Mouse (Mus musculus) CD8-positive naive resting alpha-beta T cell, adult 57 days (primary cell): ENCODE measurements around the gene Dnm2. TPM values are rescaled to one million over a fixed set of nuclear protein-coding genes. Genes with fewer than 3 reads are reported as not detected.

Experiments used
- total RNA-seq: library from RNA; stranded (reverse); gene quantifications from one replicate; pipeline ENCODE4 v1.2.4, GENCODE M21; 2023

Dnm2 gene
- 352 TPM for total RNA-seq

DNA sequence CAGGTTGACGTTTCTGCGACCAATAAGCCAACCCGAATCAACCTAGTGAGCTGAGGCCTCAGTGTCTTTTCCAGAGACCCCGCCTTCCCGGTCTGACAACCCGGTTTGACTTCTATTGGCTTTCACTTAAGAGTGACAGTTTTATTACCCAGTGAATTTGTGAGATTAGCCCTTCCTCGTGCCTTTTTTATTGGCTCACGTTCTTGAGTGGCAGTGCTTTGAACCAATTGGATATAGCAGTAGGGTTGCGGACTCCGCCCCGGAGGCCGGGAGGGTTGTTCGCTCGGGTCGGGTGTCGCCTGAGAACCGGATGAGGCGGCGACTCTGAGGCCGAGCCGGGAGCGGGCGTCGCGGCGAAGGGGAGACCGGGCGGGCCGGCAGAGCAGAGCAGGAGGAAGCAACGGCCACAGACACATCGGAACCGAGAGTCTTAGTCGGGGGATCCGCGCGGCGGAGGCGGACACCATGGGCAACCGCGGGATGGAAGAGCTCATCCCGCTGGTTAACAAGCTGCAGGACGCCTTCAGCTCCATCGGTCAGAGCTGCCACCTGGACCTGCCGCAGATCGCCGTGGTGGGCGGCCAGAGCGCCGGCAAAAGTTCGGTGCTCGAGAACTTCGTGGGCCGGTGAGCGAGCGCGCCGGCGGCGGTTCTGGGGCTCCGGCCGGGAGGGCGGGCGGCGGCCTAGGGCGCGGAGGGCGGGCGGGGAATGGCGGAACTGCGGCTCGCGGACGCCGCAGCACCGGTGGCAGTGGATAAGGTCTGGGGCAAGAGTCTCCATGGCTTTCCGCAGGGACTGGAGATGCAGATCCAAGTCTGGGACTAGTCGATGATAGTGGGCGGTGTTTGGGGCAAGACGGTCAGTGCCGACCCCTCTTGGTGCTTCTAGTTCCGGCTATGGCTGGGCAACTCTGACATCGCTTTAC is at the start of gene Dnm2:
Gene Dnm2, plus strand, starts transcription at position 278 of the 925 bp plus-strand sequence.

DNA sequence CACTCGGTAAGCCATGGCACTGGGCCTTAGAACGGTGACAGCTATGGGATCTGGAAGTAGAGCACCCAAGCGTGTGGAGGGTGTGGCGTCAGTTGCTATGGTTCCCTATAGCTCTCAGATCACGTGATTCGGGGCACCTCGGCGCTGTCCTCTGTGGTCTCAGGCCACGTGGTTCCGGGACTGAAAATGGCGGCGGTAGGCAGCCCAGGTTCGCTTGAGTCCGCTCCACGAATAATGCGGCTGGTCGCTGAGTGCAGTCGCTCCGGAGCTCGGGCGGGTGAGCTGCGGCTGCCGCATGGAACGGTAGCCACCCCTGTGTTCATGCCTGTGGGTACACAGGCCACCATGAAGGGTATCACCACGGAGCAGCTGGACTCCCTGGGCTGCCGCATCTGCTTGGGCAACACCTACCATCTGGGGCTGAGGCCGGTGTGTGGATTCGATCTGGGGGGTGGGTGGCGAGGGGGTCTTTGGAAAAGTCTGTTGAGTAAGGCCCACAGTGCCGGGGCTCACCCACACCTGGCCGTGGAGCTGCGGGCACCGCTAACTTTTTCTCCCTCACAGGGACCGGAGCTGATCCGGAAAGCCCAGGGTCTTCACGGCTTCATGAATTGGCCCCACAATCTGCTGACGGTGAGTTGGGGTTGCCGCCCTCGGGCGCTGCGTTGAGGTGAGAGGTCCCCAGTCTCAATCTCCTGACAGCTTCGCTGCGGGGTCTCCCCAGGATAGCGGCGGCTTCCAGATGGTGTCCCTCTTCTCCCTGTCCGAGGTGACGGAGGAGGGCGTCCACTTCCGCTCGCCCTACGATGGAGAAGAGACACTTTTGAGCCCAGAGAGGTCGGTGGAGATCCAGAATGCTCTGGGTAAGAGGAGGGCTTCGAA is 12.8 kb upstream of the Dnm2 start, which contains the start of gene Qtrt1:
Gene Qtrt1, plus strand, starts transcription at position 169 of the 882 bp plus-strand sequence.

DNA sequence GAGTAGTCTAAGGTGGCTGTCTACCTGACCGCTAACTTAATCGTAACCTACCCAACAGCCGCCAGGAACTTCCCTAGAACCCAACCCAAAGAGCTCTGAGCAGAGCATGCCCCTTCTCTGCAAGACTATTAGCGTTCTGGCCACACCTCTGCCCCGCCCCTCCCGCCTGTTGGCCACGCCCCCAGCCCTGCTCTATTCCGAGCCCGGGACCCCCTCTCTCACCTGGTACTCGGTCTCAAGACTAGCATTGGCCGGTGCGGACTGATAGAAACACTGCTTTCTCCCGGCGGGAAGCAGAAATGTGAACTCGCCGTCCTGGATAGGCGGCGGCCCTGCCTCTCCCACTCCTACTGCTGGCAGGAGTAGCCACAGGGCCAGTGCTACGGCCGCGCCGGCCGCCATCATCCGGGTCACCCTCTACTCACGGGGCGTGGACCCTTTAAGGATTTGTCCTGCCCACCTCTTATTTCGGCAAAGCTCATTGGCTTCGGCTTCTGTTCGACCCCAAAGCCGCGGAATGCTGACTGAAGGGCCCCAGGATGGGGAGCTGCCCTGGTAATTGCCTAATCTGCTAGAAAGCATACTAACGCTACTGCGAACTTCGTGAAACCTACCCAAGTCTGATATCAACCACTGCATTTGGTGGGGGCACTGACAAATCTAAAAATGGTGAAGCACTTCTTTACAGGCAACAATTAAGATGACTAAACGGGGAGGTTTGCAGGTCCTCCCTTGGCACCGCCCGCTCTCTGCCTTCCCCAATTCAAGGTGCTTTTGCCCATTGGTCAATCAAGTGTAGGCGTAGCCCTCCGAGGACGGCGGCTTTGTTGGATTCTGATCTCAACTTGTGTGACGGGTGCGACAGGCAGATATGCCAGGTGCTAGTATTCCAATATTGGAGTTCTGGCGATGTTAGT is 85.3 kb downstream of the Dnm2 start, which contains the start of gene Tmed1:
Gene Tmed1, minus strand, starts transcription at position 481 of the 917 bp plus-strand sequence.

DNA sequence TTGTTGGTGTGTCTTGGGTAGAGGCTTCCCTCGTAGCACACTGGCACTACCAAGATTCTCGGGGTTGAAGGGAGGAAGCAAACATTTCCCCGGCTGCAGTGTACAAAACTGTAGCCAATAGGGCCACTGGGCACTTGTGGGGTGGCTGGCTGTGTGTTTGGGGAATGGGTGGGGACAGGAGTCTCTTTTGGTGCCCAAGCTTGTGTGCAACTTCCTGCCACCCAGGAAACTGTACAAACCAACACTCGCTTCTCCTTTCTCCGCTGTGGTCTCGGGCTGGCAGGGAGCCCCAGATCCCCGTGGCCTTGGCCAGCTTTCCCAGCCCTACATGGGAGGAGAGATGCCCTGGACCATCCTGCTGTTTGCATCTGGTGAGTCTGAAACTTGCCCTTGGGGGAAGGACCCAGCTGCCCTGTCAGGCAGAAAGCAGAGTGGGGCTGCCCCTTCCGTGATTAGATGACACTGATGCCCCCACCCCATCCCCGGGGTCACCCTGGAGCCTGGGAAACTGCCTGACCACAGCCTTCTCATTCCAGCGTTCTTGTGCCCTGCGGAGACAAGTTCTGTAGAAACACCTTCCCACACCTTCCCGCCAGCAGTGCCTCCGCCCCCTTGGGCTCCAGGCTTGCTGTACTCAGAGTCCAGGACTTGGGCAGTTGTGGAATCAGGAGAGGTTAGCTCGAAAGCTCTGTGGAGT is 101.4 kb downstream of the Dnm2 start, which contains the start of gene AB124611:
Gene AB124611, plus strand, starts transcription at position 240 of the 697 bp plus-strand sequence.

DNA sequence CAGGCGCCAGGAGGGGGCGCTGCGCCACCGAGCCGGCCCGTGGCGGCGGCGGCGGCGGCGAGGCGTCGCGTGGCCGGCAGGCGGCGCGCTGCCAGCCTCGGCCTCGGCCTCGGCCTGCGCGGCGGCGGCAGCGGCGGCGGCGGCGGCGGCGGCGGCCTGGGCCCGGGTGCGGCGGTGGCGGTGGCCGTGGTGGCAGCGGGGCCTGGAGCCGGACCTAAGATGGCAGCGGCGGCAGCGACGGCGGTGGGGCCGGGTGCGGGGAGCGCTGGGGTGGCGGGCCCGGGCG is 122.0 kb downstream of the Dnm2 start, which contains the start of gene Carm1:
Gene Carm1, plus strand, starts transcription at position 106 of the 286 bp plus-strand sequence.

Other genes starting within 250 kb of the Dnm2 start
- 37.0 TPM for gene Keap1, start 185.5 kb upstream of the Dnm2 start, total RNA-seq
- not detected for gene S1pr5, start 176.5 kb upstream of the Dnm2 start, total RNA-seq
- gene Atg4d, start 159.6 kb upstream of the Dnm2 start, total RNA-seq, result 56.6 TPM
- 126 TPM for gene Kri1, start 136.9 kb upstream of the Dnm2 start, total RNA-seq
- gene Cdkn2d, start 133.5 kb upstream of the Dnm2 start, total RNA-seq, result 54.8 TPM
- 4.0 TPM for gene Ap1m2, start 112.6 kb upstream of the Dnm2 start, total RNA-seq
- gene Slc44a2, start 104.2 kb upstream of the Dnm2 start, total RNA-seq, result 390 TPM
- gene Ilf3, start 57.0 kb upstream of the Dnm2 start, total RNA-seq, result 101 TPM
- gene Qtrt1, start 13.1 kb upstream of the Dnm2 start, total RNA-seq, result 79.3 TPM
- gene Tmed1, start 85.3 kb downstream of the Dnm2 start, total RNA-seq, result 3.1 TPM
- gene AB124611, start 101.3 kb downstream of the Dnm2 start, total RNA-seq, result 98.0 TPM
- 73.5 TPM for gene Carm1, start 122.0 kb downstream of the Dnm2 start, total RNA-seq
- gene Timm29, start 167.8 kb downstream of the Dnm2 start, total RNA-seq, result 26.6 TPM
- gene Yipf2, start 167.9 kb downstream of the Dnm2 start, total RNA-seq, result 8.5 TPM
- 87.8 TPM for gene Smarca4, start 191.3 kb downstream of the Dnm2 start, total RNA-seq